Mouse (Mus musculus) lung, postnatal 0 days (tissue): ENCODE data around the gene Hoxd13. TPM values are rescaled to one million over a fixed set of nuclear protein-coding genes. Genes with fewer than 3 reads are reported as not detected.

Source experiments
- ATAC-seq: fragments of 200-750 bp; cut with Nextera tagmentation; 2 replicates; pipeline ENCODE4 v1.8.0; 2017; ENCODE audit warnings: moderate library complexity
- DNase-seq: peaks from one replicate; pipeline ENCODE4 v3.0.0-alpha.2; 2016; ENCODE audit warnings: low spot score
- H3K27ac ChIP-seq: fragments of 300-500 bp; sonication (generic); 2 replicates; pipeline ENCODE4 v1.5.1; 2014; ENCODE audit warnings: antibody characterized with exemption, mild to moderate bottlenecking, low read length, mixed read lengths
- H3K27me3 ChIP-seq: fragments of 300-500 bp; sonication (generic); replicated peaks from 2 replicates; pipeline ENCODE4 v1.6.1; 2014; ENCODE audit warnings: low read length, mixed read lengths; ENCODE audit not compliant: insufficient read depth
- H3K36me3 ChIP-seq: fragments of 300-500 bp; sonication (generic); 2 replicates; pipeline ENCODE4 v1.6.1; 2014; ENCODE audit warnings: low read length, mixed read lengths; ENCODE audit not compliant: insufficient read depth
- H3K4me1 ChIP-seq: fragments of 300-500 bp; sonication (generic); 2 replicates; pipeline ENCODE4 v1.6.1; 2014; ENCODE audit warnings: antibody characterized with exemption, low read depth, low read length, mixed read lengths; ENCODE audit not compliant: insufficient read depth
- H3K4me2 ChIP-seq: fragments of 300-500 bp; sonication (generic); replicated peaks from 2 replicates; pipeline ENCODE4 v1.6.1; 2014; ENCODE audit warnings: low read depth, mild to moderate bottlenecking, low read length, moderate library complexity, mixed read lengths
- H3K4me3 ChIP-seq: fragments of 300-500 bp; sonication (generic); 2 replicates; pipeline ENCODE4 v1.5.1; 2014; ENCODE audit warnings: low read depth, low read length
- H3K9ac ChIP-seq: fragments of 300-500 bp; sonication (generic); replicated peaks from 2 replicates; pipeline ENCODE4 v1.6.1; 2014; ENCODE audit warnings: low read depth, mild to moderate bottlenecking
- H3K9me3 ChIP-seq: fragments of 300-500 bp; sonication (generic); 2 replicates; pipeline ENCODE4 v1.6.1; 2016; ENCODE audit warnings: low read length, mixed read lengths
- CTCF ChIP-seq: IDR thresholded peaks from 2 replicates; pipeline ENCODE4 v1.5.1; 2016; ENCODE audit warnings: antibody characterized with exemption, mild to moderate bottlenecking
- EP300 ChIP-seq: IDR thresholded peaks from 2 replicates; pipeline ENCODE4 v1.6.1; 2016; ENCODE audit warnings: antibody characterized with exemption, mild to moderate bottlenecking, control low read depth
- WGBS: fragments of 180-500 bp; shearing (Covaris S2); extraction: QIAGEN DNeasy Blood & Tissue Kit; methylation state at CpG from one replicate; pipeline ENCODE4 v1.1.7; 2014; 5-methylcytosine and 5-hydroxymethylcytosine counted together
- polyA plus RNA-seq: library from polyadenylated mRNA; unstranded; fragments of >200 nt; fragmentation: Nextera tagmentation; extraction: Ambion mirVana; gene quantifications from 2 replicates; pipeline ENCODE4 v1.2.1, GENCODE M21; 2015

Hoxd13 gene
- polyA plus RNA-seq, 1 experiment from 2014 or later: not detected

DNA sequence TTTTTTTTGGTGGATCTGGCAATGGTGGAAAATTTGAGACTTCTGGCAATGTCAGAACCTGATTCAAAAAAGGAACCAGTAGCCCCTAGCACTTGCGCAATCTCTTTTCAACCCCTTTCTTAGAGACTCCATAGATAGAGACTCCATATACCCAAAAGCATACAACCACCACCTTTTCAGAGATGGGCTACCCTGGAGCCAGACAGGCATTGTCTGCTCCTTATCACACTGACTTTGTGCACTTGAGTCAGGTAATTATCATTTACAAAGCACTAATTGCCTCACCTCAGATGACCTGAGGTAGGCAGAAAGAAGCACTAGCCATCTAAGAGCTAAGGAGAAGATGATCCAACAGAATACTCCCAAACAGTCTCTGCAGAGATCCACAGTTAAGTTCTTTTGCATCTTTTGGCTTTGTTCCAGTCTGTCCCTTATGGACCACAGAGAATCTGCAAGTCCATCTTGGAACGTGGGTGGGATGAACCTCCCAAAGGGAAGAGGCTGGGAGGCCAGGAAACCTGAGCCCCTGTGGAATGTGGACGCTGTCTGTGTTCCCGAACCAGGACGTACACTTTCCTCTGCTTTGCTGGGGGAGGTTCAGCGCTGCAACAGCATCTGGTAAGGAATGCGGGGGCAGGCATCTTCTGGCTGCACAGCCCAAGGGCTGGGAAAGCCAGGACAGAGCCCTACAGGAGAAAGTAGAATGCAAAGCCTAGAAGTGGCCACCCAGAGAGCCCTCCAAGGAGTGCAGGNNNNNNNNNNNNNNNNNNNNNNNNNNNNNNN lies 20.8 kb upstream of the Hoxd13 start:
- ATAC-seq (no peak), DNase-seq (no peak)
- H3K4me1 ChIP-seq: no peaks in the 10 kb centered on the region
- no peak overlapping the region for H3K4me2 ChIP-seq
- no peak overlapping the region for H3K9ac ChIP-seq
- TF ChIP-seq EP300 (no peak), CTCF (no peak)
- WGBS: 14% methylated on average over 7 of the region's 7 CpGs
- no peak overlapping the region for H3K4me3 ChIP-seq
- peaks cover 65% of the 10 kb centered on the region for H3K27me3 ChIP-seq
- H3K9me3 ChIP-seq: no peaks in the 10 kb centered on the region
- no peaks in the 10 kb centered on the region for H3K36me3 ChIP-seq
- no peak overlapping the region for H3K27ac ChIP-seq

DNA sequence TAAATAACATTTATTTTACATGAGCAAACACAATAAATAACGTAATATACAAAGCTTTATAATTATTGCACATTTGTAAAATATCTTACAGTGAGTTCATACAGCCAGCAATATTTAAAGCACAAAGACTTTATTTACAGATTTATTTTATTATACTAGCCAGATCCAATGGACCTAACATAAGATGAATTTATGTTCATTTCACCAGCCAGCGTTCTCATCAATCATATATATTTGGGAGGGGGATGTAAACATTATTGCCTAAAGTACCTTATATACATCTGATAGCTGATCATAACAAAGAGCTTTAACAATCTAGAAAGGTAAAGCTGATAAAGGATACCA lies 15.1 kb upstream of the Hoxd13 start:
- no peak overlapping the region for H3K9ac ChIP-seq
- H3K4me2 ChIP-seq: no peak overlapping the region
- no peaks in the 10 kb centered on the region for H3K36me3 ChIP-seq
- TF ChIP-seq CTCF (no peak), EP300 (no peak)
- peaks cover 81% of the 10 kb centered on the region for H3K27me3 ChIP-seq
- no peak overlapping the region for H3K27ac ChIP-seq
- WGBS: 41% methylated on average over 2 of the region's 2 CpGs
- DNase-seq (no peak), ATAC-seq (no peak)
- H3K4me3 ChIP-seq: no peak overlapping the region
- 0 out of 2 replicates have a peak, but pooled peaks cover 9% of the 10 kb centered on the region for H3K4me1 ChIP-seq
- H3K9me3 ChIP-seq: no peaks in the 10 kb centered on the region

DNA sequence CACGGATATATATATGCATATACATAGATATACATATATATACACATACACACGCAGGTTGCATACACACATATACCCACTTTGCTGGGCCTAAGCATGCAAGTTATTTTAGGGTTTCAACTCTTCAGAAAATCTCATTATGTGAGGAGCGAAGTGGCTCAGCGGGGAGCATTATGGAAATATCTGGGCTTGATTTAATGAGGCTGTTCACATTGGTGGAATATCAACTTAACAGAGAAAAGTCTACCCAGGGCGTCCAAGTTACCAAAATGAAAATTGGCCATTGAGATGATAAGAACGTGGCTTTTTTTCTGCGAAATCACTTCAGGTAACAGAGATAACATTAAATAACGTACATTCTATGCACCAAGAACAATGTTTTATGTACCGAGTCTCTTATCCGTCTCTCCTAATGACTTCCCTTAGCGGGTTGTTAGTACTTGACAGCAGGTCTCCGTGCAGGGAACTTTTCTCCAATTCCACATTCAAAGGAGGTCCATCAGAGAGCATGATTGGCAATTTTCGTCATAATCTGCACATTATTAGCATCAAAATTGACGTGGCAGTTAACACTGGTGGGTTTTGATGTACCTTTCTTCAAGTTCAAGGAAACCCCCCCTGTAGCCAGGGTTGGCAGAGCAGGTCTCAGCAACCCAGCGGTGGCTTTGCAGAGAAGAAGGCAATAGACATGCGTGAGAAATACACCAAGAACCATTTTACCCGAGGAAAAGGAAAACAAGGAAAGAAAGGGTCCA lies 14.2 kb upstream of the Hoxd13 start:
- Histone ChIP-seq H3K27ac (no peak overlapping the region), H3K9me3 (no peaks in the 10 kb centered on the region), H3K27me3 (peaks cover 79% of the 10 kb centered on the region), H3K36me3 (no peaks in the 10 kb centered on the region), H3K9ac (no peak overlapping the region), H3K4me3 (no peak overlapping the region), H3K4me1 (0 out of 2 replicates have a peak, but pooled peaks cover 9% of the 10 kb centered on the region), H3K4me2 (no peak overlapping the region)
- TF ChIP-seq CTCF: no peak
- TF ChIP-seq EP300: no peak
- 14% methylated on average over 17 of the region's 17 CpGs for WGBS
- no peak for DNase-seq
- no peak for ATAC-seq

DNA sequence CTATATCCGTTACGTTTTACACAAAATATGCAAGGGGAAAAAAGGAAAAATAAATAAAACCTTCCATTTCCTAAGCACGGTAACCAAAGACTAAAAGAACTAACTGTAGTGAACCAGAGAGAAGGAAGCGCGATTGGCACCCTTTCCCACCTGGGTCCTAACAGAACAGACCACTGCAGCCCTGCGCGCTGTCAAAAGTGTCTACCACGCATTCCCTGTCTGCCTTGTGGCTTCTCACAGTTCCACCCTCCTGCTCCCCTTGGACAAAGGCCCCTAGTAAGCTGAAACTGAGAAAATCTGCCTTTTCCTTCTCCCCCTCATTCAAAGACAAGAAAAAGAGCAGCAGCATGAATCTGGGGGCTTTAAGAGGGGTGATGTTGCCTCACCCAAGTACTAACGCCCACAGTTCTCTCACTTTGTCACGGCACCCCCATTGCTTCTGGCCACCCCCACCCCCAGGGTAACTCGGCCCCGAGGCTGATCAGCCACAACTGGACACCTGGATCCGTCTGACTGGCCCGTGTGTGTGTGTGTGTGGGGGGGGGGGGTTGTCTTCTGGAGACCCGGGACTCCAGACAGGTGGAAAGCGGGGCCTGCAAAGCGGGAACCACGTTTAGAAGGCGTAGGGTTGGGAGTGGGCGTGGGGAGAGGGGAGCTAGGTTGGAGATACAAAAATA lies 13.2 kb upstream of the Hoxd13 start:
- 9% methylated on average over 19 of the region's 20 CpGs for WGBS
- DNase-seq (no peak), ATAC-seq (no peak)
- H3K27ac ChIP-seq: no peak overlapping the region
- 0 out of 2 replicates have a peak, but pooled peaks cover 9% of the 10 kb centered on the region for H3K4me1 ChIP-seq
- no peak overlapping the region for H3K9ac ChIP-seq
- H3K4me3 ChIP-seq: peak overlapping the region; percentile 27; the same call in 1 of the 2 replicates
- H3K27me3 ChIP-seq: peaks cover 80% of the 10 kb centered on the region
- no peaks in the 10 kb centered on the region for H3K9me3 ChIP-seq
- no peaks in the 10 kb centered on the region for H3K36me3 ChIP-seq
- H3K4me2 ChIP-seq: no peak overlapping the region
- TF ChIP-seq CTCF: no peak
- TF ChIP-seq EP300: no peak

DNA sequence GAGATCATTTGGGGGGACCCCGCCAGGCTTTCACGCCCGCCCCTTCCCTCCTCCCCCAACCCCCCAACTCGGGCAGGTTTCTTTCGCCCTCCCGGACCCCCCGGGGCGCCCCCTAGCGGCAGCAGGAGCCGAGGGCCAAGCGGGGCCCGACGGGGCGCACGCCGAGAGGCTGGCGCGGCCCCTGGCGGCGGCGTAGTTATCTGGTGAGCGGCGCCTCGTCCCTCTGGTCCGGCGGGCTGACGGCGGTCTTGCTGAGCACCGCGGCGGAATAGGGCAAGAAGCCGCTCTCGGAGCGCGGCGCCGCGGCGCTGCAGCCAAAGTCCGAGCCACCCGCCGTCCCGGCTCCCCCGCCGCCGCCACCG lies 12.7 kb upstream of the Hoxd13 start:
- Histone ChIP-seq H3K4me2 (peak overlapping the region; percentile 42), H3K4me3 (peak overlapping the region; percentile 27; the same call in 1 of the 2 replicates), H3K9me3 (no peaks in the 10 kb centered on the region), H3K9ac (no peak overlapping the region), H3K27me3 (peaks cover 76% of the 10 kb centered on the region), H3K27ac (no peak overlapping the region), H3K36me3 (no peaks in the 10 kb centered on the region), H3K4me1 (0 out of 2 replicates have a peak, but pooled peaks cover 9% of the 10 kb centered on the region)
- ATAC-seq: no peak; the same call in 1 of the 2 replicates
- TF ChIP-seq EP300 (no peak), CTCF (peak; percentile 48)
- DNase-seq: no peak
- under 1% methylated on average over 19 of the region's 47 CpGs for WGBS
